Mouse (Mus musculus): ENCODE measurements around the gene Rps6ka2. TPM values are rescaled to one million over a fixed set of nuclear protein-coding genes. Genes with fewer than 3 reads are reported as not detected.

Gene Rps6ka2
- polyA plus RNA-seq, 2 experiments, result 12.1 to 13.8 TPM

- H3K4me1 ChIP-seq (ENCODE audit: control insufficient read depth, insufficient read depth, low read length), result peaks cover 11% of the 10 kb centered on the region
- no peak overlapping the region for H3K4me3 ChIP-seq (replicated peaks; ENCODE audit: low read length)
- TF ChIP-seq POLR2A (IDR thresholded peaks at IDR 0.05; ENCODE audit: borderline replicate concordance, extremely low read depth, insufficient read depth, insufficient read length), result no peak
- 68% methylated on average over 1 of the region's 1 CpGs for WGBS
- no peak for DNase-seq (ENCODE audit: low spot score)
- no peak overlapping the region for H3K4me2 ChIP-seq (replicated peaks; ENCODE audit: low read depth, low read length, severe bottlenecking)
- H3K9me3 ChIP-seq (ENCODE audit: control insufficient read depth, low read length), result no peaks in the 10 kb centered on the region
- no peak overlapping the region for H3K9ac ChIP-seq (ENCODE audit: low read depth, low read length, severe bottlenecking)
- H3K27me3 ChIP-seq (ENCODE audit: control insufficient read depth, insufficient read depth, low read length), result no peaks in the 10 kb centered on the region
- H3K27ac ChIP-seq (replicated peaks; ENCODE audit: low read depth, low read length), result no peak overlapping the region
- ATAC-seq (ENCODE audit: low FRiP score, low read depth), result no peak
- H3K36me3 ChIP-seq (ENCODE audit: control insufficient read depth, insufficient read depth, low read length), result peaks cover 2% of the 10 kb centered on the region; the same call in 1 of the 2 replicates
Measured at GRCm38 (mm10) chr17:7257208-7257607, 87.3 kb downstream of the Rps6ka2 start.

- TF ChIP-seq POLR2A (IDR thresholded peaks at IDR 0.05; ENCODE audit: borderline replicate concordance, extremely low read depth, insufficient read depth, insufficient read length), result no peak
- no peak overlapping the region for H3K4me3 ChIP-seq (replicated peaks; ENCODE audit: low read length)
- ATAC-seq (ENCODE audit: low FRiP score, low read depth) (no peak), DNase-seq (ENCODE audit: low spot score) (no peak)
- no peaks in the 10 kb centered on the region for H3K9me3 ChIP-seq (ENCODE audit: control insufficient read depth, low read length)
- H3K27me3 ChIP-seq (ENCODE audit: control insufficient read depth, insufficient read depth, low read length), result no peaks in the 10 kb centered on the region
- H3K9ac ChIP-seq (ENCODE audit: low read depth, low read length, severe bottlenecking), result no peak overlapping the region
- H3K4me1 ChIP-seq (ENCODE audit: control insufficient read depth, insufficient read depth, low read length), result peaks cover 12% of the 10 kb centered on the region
- H3K4me2 ChIP-seq (replicated peaks; ENCODE audit: low read depth, low read length, severe bottlenecking), result no peak overlapping the region
- 75% methylated on average over 15 of the region's 15 CpGs for WGBS
- no peak overlapping the region for H3K27ac ChIP-seq (replicated peaks; ENCODE audit: low read depth, low read length)
- peaks cover 2% of the 10 kb centered on the region; the same call in 1 of the 2 replicates for H3K36me3 ChIP-seq (ENCODE audit: control insufficient read depth, insufficient read depth, low read length)
Measured at GRCm38 (mm10) chr17:7258748-7259359, 88.9 kb downstream of the Rps6ka2 start.

- DNase-seq (ENCODE audit: low spot score) (no peak), ATAC-seq (ENCODE audit: low FRiP score, low read depth) (no peak)
- Histone ChIP-seq H3K4me1 (ENCODE audit: control insufficient read depth, insufficient read depth, low read length) (peaks cover 14% of the 10 kb centered on the region), H3K36me3 (ENCODE audit: control insufficient read depth, insufficient read depth, low read length) (peaks cover 2% of the 10 kb centered on the region; the same call in 1 of the 2 replicates), H3K9me3 (ENCODE audit: control insufficient read depth, low read length) (no peaks in the 10 kb centered on the region), H3K27ac (replicated peaks; ENCODE audit: low read depth, low read length) (no peak overlapping the region), H3K4me2 (replicated peaks; ENCODE audit: low read depth, low read length, severe bottlenecking) (no peak overlapping the region), H3K4me3 (replicated peaks; ENCODE audit: low read length) (no peak overlapping the region), H3K27me3 (ENCODE audit: control insufficient read depth, insufficient read depth, low read length) (no peaks in the 10 kb centered on the region), H3K9ac (ENCODE audit: low read depth, low read length, severe bottlenecking) (no peak overlapping the region; the same call in 1 of the 2 replicates)
- WGBS, result 21% methylated on average over 10 of the region's 10 CpGs
- no peak for TF ChIP-seq POLR2A (IDR thresholded peaks at IDR 0.05; ENCODE audit: borderline replicate concordance, extremely low read depth, insufficient read depth, insufficient read length)
Measured at GRCm38 (mm10) chr17:7260360-7260759, 90.4 kb downstream of the Rps6ka2 start.

DNA sequence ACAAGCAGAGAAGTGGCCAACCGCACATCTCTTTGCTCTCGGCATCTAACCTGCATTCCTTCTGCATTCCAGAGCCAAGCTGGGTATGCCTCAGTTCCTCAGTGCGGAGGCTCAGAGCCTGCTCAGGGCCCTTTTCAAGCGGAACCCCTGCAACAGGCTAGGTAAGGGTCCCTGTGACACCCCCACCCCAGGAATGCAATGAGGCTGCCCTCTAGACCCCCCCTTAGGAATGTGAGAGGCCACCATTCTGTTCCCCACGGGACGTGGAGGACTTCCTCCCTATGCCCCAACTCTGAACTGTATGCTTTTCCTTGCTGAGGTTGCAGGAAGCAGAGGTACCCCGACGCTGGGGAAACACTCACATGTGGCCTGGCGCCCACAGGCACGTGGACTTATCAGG is 92.1 kb downstream of the Rps6ka2 start:
- peaks cover 2% of the 10 kb centered on the region; the same call in 1 of the 2 replicates for H3K36me3 ChIP-seq (ENCODE audit: control insufficient read depth, insufficient read depth, low read length)
- H3K4me2 ChIP-seq (replicated peaks; ENCODE audit: low read depth, low read length, severe bottlenecking), result no peak overlapping the region
- no peak overlapping the region for H3K4me3 ChIP-seq (replicated peaks; ENCODE audit: low read length)
- TF ChIP-seq POLR2A (IDR thresholded peaks at IDR 0.05; ENCODE audit: borderline replicate concordance, extremely low read depth, insufficient read depth, insufficient read length), result no peak
- no peaks in the 10 kb centered on the region for H3K9me3 ChIP-seq (ENCODE audit: control insufficient read depth, low read length)
- 21% methylated on average over 10 of the region's 10 CpGs for WGBS
- peak; percentile 23; the same call in 1 of the 2 replicates for ATAC-seq (ENCODE audit: low FRiP score, low read depth)
- H3K27me3 ChIP-seq (ENCODE audit: control insufficient read depth, insufficient read depth, low read length), result no peaks in the 10 kb centered on the region
- no peak overlapping the region for H3K9ac ChIP-seq (ENCODE audit: low read depth, low read length, severe bottlenecking)
- DNase-seq (ENCODE audit: low spot score), result no peak
- H3K4me1 ChIP-seq (ENCODE audit: control insufficient read depth, insufficient read depth, low read length), result peaks cover 19% of the 10 kb centered on the region
- no peak overlapping the region for H3K27ac ChIP-seq (replicated peaks; ENCODE audit: low read depth, low read length)

GRCm38 (mm10) chr17:7262620-7263019 is 92.7 kb downstream of the Rps6ka2 start:
- Histone ChIP-seq H3K36me3 (ENCODE audit: control insufficient read depth, insufficient read depth, low read length) (peaks cover 2% of the 10 kb centered on the region; the same call in 1 of the 2 replicates), H3K9ac (ENCODE audit: low read depth, low read length, severe bottlenecking) (no peak overlapping the region), H3K4me1 (ENCODE audit: control insufficient read depth, insufficient read depth, low read length) (peaks cover 19% of the 10 kb centered on the region), H3K27ac (replicated peaks; ENCODE audit: low read depth, low read length) (no peak overlapping the region), H3K4me2 (replicated peaks; ENCODE audit: low read depth, low read length, severe bottlenecking) (no peak overlapping the region), H3K4me3 (replicated peaks; ENCODE audit: low read length) (no peak overlapping the region), H3K9me3 (ENCODE audit: control insufficient read depth, low read length) (no peaks in the 10 kb centered on the region), H3K27me3 (ENCODE audit: control insufficient read depth, insufficient read depth, low read length) (no peaks in the 10 kb centered on the region)
- 79% methylated on average over 4 of the region's 4 CpGs for WGBS
- DNase-seq (ENCODE audit: low spot score), result no peak
- TF ChIP-seq POLR2A (IDR thresholded peaks at IDR 0.05; ENCODE audit: borderline replicate concordance, extremely low read depth, insufficient read depth, insufficient read length), result no peak
- no peak for ATAC-seq (ENCODE audit: low FRiP score, low read depth)
